Mouse (Mus musculus) testis, adult 2 months (tissue): ENCODE results near the gene Vstm5.

Source experiments
- CTCF ChIP-seq: fragments of 200-500 bp; IDR thresholded peaks from 2 replicates; pipeline ENCODE4 v1.5.1; 2012; ENCODE audit warnings: low read depth, mild to moderate bottlenecking, inconsistent platforms, low read length, moderate library complexity; ENCODE audit not compliant: control insufficient read depth, insufficient read depth, insufficient replicate concordance
- POLR2A ChIP-seq: fragments of 200-500 bp; IDR thresholded peaks from 2 replicates; pipeline ENCODE4 v1.6.1; 2012; ENCODE audit warnings: low read depth, mild to moderate bottlenecking, inconsistent platforms, low read length, moderate library complexity; ENCODE audit not compliant: control insufficient read depth

GRCm38 (mm10) chr9:15280491-15280879 is 41.6 kb downstream of the Vstm5 start:
- TF ChIP-seq CTCF: no peak
- TF ChIP-seq POLR2A: no peak
